13 mouse cellular contexts compared by ENCODE assay signal in genomic region chr8:84766422-84766821, GRCm38 (mm10). TPM values are rescaled to one million over a fixed set of nuclear protein-coding genes. Genes with fewer than 3 reads are reported as not detected.
DNase-seq lines count a peak whose midpoint lies in the region; ATAC-seq and TF ChIP-seq lines count a peak whose summit lies in the region.
"Had no signal": no experiment of that assay in that cellular context is flagged by ENCODE, and none has a peak within 500 bp of the region (broad histone marks: within the 10 kb centered on the region; RNA-seq: fewer than 3 reads in every experiment).

No protein-coding gene starts in this region.

- H3K4me2 ChIP-seq in heart, embryonic 12.5 days, result no peak overlapping the region
- no peak overlapping the region for H3K4me2 ChIP-seq in lung, embryonic 14.5 days
- H3K4me2 ChIP-seq in forebrain, embryonic 14.5 days (ENCODE audit: low read length), result peak overlapping the region; percentile 56
- 0 out of 2 replicates have a peak overlapping the region, but pooled peaks have one; percentile 15 for H3K4me2 ChIP-seq in midbrain, postnatal 0 days (ENCODE audit: low read depth, low read length, poor library complexity, severe bottlenecking)
- H3K4me2 ChIP-seq: kidney, embryonic 15.5 days had no signal

- H3K36me3 ChIP-seq in heart, embryonic 12.5 days, result no peaks in the 10 kb centered on the region
- peaks cover 59% of the 10 kb centered on the region for H3K36me3 ChIP-seq in lung, embryonic 14.5 days (ENCODE audit: insufficient read depth)
- H3K36me3 ChIP-seq in forebrain, embryonic 14.5 days (ENCODE audit: control insufficient read depth, insufficient read depth, low read length), result peaks cover 52% of the 10 kb centered on the region
- no peaks in the 10 kb centered on the region for H3K36me3 ChIP-seq in midbrain, postnatal 0 days (ENCODE audit: insufficient read depth, low read length)

- H3K27me3 ChIP-seq in heart, embryonic 12.5 days (replicated peaks), result peaks cover 89% of the 10 kb centered on the region
- H3K27me3 ChIP-seq in lung, embryonic 14.5 days (ENCODE audit: insufficient read depth, low read length), result no peaks in the 10 kb centered on the region; the same call in 1 of the 2 replicates
- no peaks in the 10 kb centered on the region for H3K27me3 ChIP-seq in forebrain, embryonic 14.5 days (replicated peaks; ENCODE audit: control insufficient read depth, insufficient read depth, low read length)
- 0 out of 2 replicates have a peak, but pooled peaks cover 16% of the 10 kb centered on the region for H3K27me3 ChIP-seq in midbrain, postnatal 0 days (ENCODE audit: insufficient read depth, low read length)
- H3K27me3 ChIP-seq: Patski had no signal

- peak; percentile 97 for DNase-seq in heart, adult 11 months
- no peak for DNase-seq in lung, embryonic 14.5 days
- no peak for DNase-seq in lung, postnatal 14 days
- DNase-seq in forebrain, embryonic 14.5 days (ENCODE audit: low spot score), result no peak
- DNase-seq in midbrain, postnatal 0 days (ENCODE audit: low spot score), result no peak
- DNase-seq in adrenal gland, adult (ENCODE audit: inconsistent age in 2 of 2, low spot score in 1 of 2), result no peak
- DNase-seq in gastrocnemius, postnatal 4 days (ENCODE audit: low spot score in 2 of 2), result no peak
- DNase-seq: adrenal gland, postnatal 25 days; cerebellum, adult 11-12 months; thymus, adult 18-20 months had no signal

- no peak overlapping the region for H3K9ac ChIP-seq in heart, embryonic 12.5 days
- no peak overlapping the region for H3K9ac ChIP-seq in lung, embryonic 14.5 days
- peak overlapping the region; percentile 58 for H3K9ac ChIP-seq in forebrain, embryonic 14.5 days (ENCODE audit: low read length)
- no peak overlapping the region for H3K9ac ChIP-seq in midbrain, postnatal 0 days (replicated peaks; ENCODE audit: low read length, poor library complexity, severe bottlenecking)
- H3K9ac ChIP-seq: kidney, embryonic 15.5 days had no signal

- peaks cover 21% of the 10 kb centered on the region for H3K4me1 ChIP-seq in heart, embryonic 12.5 days (replicated peaks)
- H3K4me1 ChIP-seq in lung, embryonic 14.5 days (ENCODE audit: insufficient read depth), result peaks cover 6% of the 10 kb centered on the region; the same call in 1 of the 2 replicates
- peaks cover 34% of the 10 kb centered on the region for H3K4me1 ChIP-seq in forebrain, embryonic 14.5 days (ENCODE audit: control insufficient read depth, insufficient read depth, low read length)
- H3K4me1 ChIP-seq in midbrain, postnatal 0 days (ENCODE audit: insufficient read depth, low read length), result peaks cover 7% of the 10 kb centered on the region; the same call in 1 of the 2 replicates

- no peaks in the 10 kb centered on the region for H3K9me3 ChIP-seq in heart, embryonic 12.5 days (replicated peaks)
- H3K9me3 ChIP-seq in lung, embryonic 14.5 days (ENCODE audit: low read depth, low read length), result no peaks in the 10 kb centered on the region
- H3K9me3 ChIP-seq in forebrain, embryonic 14.5 days (replicated peaks; ENCODE audit: control insufficient read depth, low read length), result no peaks in the 10 kb centered on the region
- no peaks in the 10 kb centered on the region for H3K9me3 ChIP-seq in midbrain, postnatal 0 days (ENCODE audit: low read length)
- H3K9me3 ChIP-seq: kidney, embryonic 15.5 days had no signal

- no peak for TF ChIP-seq CTCF in lung, embryonic 14.5 days (IDR thresholded peaks at IDR 0.05; ENCODE audit: low read depth)
- no peak for TF ChIP-seq CTCF in midbrain, postnatal 0 days (IDR thresholded peaks at IDR 0.05)

- no peak for ATAC-seq in heart, embryonic 12.5 days (ENCODE audit: insufficient number of reproducible peaks, low FRiP score)
- no peak for ATAC-seq in lung, embryonic 14.5 days (ENCODE audit: insufficient read depth)
- no peak for ATAC-seq in forebrain, embryonic 14.5 days
- ATAC-seq in midbrain, postnatal 0 days (ENCODE audit: low FRiP score), result no peak
- ATAC-seq: Patski had no signal

- no peak overlapping the region for H3K4me3 ChIP-seq in heart, embryonic 12.5 days
- H3K4me3 ChIP-seq in lung, embryonic 14.5 days (ENCODE audit: low read depth, low read length), result no peak overlapping the region
- peak overlapping the region; percentile 38 for H3K4me3 ChIP-seq in forebrain, embryonic 14.5 days (ENCODE audit: low read depth, low read length)
- H3K4me3 ChIP-seq in midbrain, postnatal 0 days (ENCODE audit: low read depth, low read length), result no peak overlapping the region
- H3K4me3 ChIP-seq: kidney, embryonic 15.5 days had no signal

- no peak overlapping the region for H3K27ac ChIP-seq in heart, embryonic 12.5 days (ENCODE audit: poor library complexity, severe bottlenecking)
- 0 out of 2 replicates have a peak overlapping the region, but pooled peaks have one; percentile 1 for H3K27ac ChIP-seq in lung, embryonic 14.5 days (ENCODE audit: low read depth)
- peak overlapping the region; percentile 71 for H3K27ac ChIP-seq in forebrain, embryonic 14.5 days (ENCODE audit: low read depth, low read length)
- H3K27ac ChIP-seq in midbrain, postnatal 0 days (ENCODE audit: low read depth, low read length), result 0 out of 2 replicates have a peak overlapping the region, but pooled peaks have one; percentile 18
- H3K27ac ChIP-seq: kidney, embryonic 15.5 days had no signal

- WGBS in heart, embryonic 12.5 days, result 68% methylated on average over 9 of the region's 9 CpGs
- WGBS in lung, embryonic 14.5 days, result 58% methylated on average over 9 of the region's 9 CpGs
- 44% methylated on average over 9 of the region's 9 CpGs for WGBS in forebrain, embryonic 14.5 days
- WGBS in midbrain, postnatal 0 days, result 50% methylated on average over 9 of the region's 9 CpGs

RNA-seq across cellular contexts. Expression of gene Nfix, which starts 33.7 kb away (rescaled TPM):
- 9.2 and 10.9 TPM in 2 replicates for polyA plus RNA-seq in heart, embryonic 12.5 days (2016; fragmentation: Nextera tagmentation; extraction: Ambion mirVana)
- 42.3 and 44.1 TPM in 2 replicates for polyA plus RNA-seq in lung, embryonic 14.5 days (2014; fragmentation: Nextera tagmentation; extraction: Ambion mirVana)
- 237 and 318 TPM in 2 replicates for polyA plus RNA-seq in forebrain, embryonic 14.5 days (2014; fragmentation: Nextera tagmentation; extraction: Ambion mirVana)
- total RNA-seq in midbrain, postnatal 0 days (2014; rRNA removed), result 40.1 and 62.5 TPM in 2 replicates
- polyA plus RNA-seq in midbrain, postnatal 0 days (2015; fragmentation: Nextera tagmentation; extraction: Ambion mirVana), result 41.7 and 53.7 TPM in 2 replicates
- 100 to 1,000 TPM; 517 to 591 TPM for total RNA-seq in gastrocnemius, postnatal 4 days (2021)

RNA-seq across cellular contexts. Expression of gene G430095P16Rik, which starts 43.6 kb away (rescaled TPM):
- polyA plus RNA-seq in heart, embryonic 12.5 days (2016; fragmentation: Nextera tagmentation; extraction: Ambion mirVana), result 5.4 and 6.9 TPM in 2 replicates
- polyA plus RNA-seq in lung, embryonic 14.5 days (2014; fragmentation: Nextera tagmentation; extraction: Ambion mirVana), result 2.7 and 2.8 TPM in 2 replicates
- 1.5 and 1.7 TPM in 2 replicates for polyA plus RNA-seq in forebrain, embryonic 14.5 days (2014; fragmentation: Nextera tagmentation; extraction: Ambion mirVana)
- total RNA-seq in midbrain, postnatal 0 days (2014; rRNA removed), result not detected in 2 replicates
- 0.39 and 0.71 TPM in 2 replicates for polyA plus RNA-seq in midbrain, postnatal 0 days (2015; fragmentation: Nextera tagmentation; extraction: Ambion mirVana)
- 10 to 100 TPM in 1 of 2 experiments, 1 to 10 TPM in 1; 7.8 to 10.2 TPM for total RNA-seq in gastrocnemius, postnatal 4 days (2021)
- total RNA-seq: adrenal gland, postnatal 25 days had no signal

RNA-seq across cellular contexts. Expression of gene Dand5, which starts 56.2 kb away (rescaled TPM):
- 4.6 and 6.2 TPM in 2 replicates for polyA plus RNA-seq in heart, embryonic 12.5 days (2016; fragmentation: Nextera tagmentation; extraction: Ambion mirVana)
- 4.5 and 4.6 TPM in 2 replicates for polyA plus RNA-seq in lung, embryonic 14.5 days (2014; fragmentation: Nextera tagmentation; extraction: Ambion mirVana)
- polyA plus RNA-seq in forebrain, embryonic 14.5 days (2014; fragmentation: Nextera tagmentation; extraction: Ambion mirVana), result 8.6 and 9.4 TPM in 2 replicates
- total RNA-seq in midbrain, postnatal 0 days (2014; rRNA removed), result 7.6 and 7.7 TPM in 2 replicates
- 12.6 and 14.5 TPM in 2 replicates for polyA plus RNA-seq in midbrain, postnatal 0 days (2015; fragmentation: Nextera tagmentation; extraction: Ambion mirVana)
- total RNA-seq in gastrocnemius, postnatal 4 days (2021), result 1 to 10 TPM; 6.3 to 6.8 TPM

Comparison
In these comparisons a context has a peak if more than half of its experiments do, and no peak if none do; other contexts are left out.
1. H3K4me2 ChIP-seq: peak in forebrain, embryonic 14.5 days (single experiment) and midbrain, postnatal 0 days (single experiment); none in heart, embryonic 12.5 days (single experiment) and lung, embryonic 14.5 days (single experiment).